Mouse (Mus musculus) lung, postnatal 36 days (tissue): ENCODE results near the gene Gid8.

Experiments
- DNase-seq: peaks from one replicate; pipeline ENCODE4 v3.0.0; 2022; ENCODE audit warnings: mixed read lengths

Gid8 gene

GRCm38 (mm10) chr2:180709923-180710272 lies at the start of gene Gid8, which contains the start of gene Dido1:
TSS of gene Gid8 (plus strand) at chr2:180710117.
TSS of gene Dido1 (minus strand) at chr2:180709999.
- peak; percentile 98 for DNase-seq

DNA sequence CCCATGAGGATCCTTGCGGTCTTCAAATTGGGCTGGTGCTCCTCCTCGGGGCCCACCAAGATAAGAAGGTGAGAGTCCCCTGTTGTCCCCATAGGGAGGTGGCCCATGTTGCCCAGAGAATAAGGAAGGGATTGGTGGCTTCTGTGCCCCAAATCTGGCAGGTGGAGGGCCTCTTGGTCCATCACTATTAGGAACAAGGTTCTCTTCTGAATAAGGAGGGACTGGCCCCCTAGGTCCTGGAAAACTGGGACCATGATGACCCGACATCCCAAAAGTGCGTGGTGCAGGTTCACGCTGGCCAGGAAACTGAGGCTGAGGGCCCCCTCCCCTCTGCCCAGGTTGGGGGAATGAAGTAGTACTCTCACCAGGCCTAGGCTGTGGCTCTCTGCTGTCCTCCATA lies 49.4 kb upstream of the Gid8 start:
- DNase-seq = no peak

GRCm38 (mm10) chr2:180662008-180662407 lies 47.9 kb upstream of the Gid8 start:
- DNase-seq = no peak

DNA sequence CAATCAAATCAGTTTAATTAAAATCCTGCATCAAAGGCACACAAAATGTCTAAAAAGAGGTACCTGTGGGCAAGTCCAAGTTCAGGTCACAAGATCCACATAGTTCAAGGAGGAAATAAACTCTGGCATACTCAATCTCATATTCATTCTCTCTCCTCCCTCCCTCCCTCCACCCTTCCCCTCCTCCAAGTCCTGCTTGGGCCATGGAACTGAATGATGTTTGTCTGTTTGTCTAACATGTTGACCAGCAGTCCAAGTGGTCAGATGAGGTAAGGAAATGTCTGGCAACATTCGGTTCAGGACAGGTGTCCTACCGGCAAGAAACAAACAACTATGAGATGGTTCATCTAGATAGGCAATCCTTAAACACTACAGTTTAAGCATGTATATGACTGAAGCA lies 33.2 kb upstream of the Gid8 start:
- DNase-seq = no peak

DNA sequence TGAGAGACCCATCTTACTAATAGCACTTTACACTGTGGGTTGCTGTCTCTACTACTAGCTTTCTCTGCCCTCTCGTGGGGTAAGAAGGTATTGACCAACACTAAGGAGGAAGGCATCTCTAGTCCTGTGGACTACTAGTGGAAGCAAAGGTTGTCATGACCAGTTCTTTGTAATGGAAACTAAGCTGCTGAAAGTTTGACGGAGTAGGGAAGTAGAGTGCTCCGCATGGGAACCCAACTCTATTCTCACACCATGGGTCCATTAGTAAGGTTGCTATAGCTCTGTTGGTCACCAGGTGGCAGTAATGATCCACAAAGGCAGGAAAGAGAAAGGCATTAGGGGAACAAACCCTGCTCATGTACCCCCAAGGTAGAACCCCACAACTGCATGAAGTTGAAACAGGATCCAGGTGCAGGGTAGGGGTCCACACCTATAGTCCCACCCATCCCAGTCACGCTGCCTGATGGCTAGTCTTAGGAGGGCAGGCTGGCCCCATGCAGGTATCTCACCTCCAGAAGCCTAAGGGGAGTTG lies 31.2 kb upstream of the Gid8 start:
- peak; percentile 85 for DNase-seq

- DNase-seq = no peak
These were observed 28.7 kb upstream of the Gid8 start for GRCm38 (mm10) chr2:180681225-180681624.

- no peak for DNase-seq
These were observed 26.4 kb upstream of the Gid8 start for GRCm38 (mm10) chr2:180683524-180683923.

GRCm38 (mm10) chr2:180684031-180684430 lies 25.9 kb upstream of the Gid8 start:
- no peak for DNase-seq

DNA sequence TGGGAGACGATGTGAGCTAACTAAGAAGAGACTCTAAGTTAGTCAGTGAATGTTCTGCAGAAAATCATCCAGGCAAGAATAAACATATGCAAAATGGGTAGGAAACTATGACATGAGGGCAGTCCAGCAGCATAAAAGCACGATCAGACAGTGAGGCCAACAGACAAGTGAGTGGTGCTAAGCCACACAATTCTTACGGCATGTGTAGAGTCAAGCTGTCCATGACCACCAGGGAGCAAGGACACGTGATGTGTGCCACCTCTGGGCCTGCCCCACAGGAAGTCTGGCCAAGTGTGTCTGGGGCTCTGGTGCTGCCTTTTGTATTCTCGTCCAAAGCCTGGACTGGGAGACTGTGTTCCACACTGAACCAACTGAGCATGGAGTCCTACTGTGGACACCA lies 20.1 kb upstream of the Gid8 start:
- no peak for DNase-seq

- DNase-seq = peak; percentile 48
These were observed 17.3 kb upstream of the Gid8 start for GRCm38 (mm10) chr2:180692630-180693029.

GRCm38 (mm10) chr2:180695176-180695575 lies 14.7 kb upstream of the Gid8 start:
- peak; percentile 34 for DNase-seq

DNA sequence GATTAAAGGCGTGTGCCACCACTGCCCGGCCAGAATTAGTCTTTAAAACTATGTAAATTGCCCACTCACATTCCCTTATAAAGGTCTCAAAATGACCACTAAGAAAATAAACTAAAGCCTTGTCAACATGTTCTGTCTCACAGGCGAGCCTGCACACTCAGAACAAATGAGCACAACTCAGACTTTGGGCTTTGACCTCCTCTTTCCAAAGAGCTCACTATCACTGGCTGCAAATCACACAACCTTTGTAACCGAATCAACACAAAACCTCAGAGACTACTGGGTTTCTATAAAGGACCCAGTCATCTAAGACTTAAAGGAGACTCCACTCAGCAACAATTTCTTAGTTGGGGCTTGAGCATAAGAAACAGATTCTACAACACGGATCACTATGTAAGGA lies 9.5 kb upstream of the Gid8 start:
- DNase-seq = no peak

DNA sequence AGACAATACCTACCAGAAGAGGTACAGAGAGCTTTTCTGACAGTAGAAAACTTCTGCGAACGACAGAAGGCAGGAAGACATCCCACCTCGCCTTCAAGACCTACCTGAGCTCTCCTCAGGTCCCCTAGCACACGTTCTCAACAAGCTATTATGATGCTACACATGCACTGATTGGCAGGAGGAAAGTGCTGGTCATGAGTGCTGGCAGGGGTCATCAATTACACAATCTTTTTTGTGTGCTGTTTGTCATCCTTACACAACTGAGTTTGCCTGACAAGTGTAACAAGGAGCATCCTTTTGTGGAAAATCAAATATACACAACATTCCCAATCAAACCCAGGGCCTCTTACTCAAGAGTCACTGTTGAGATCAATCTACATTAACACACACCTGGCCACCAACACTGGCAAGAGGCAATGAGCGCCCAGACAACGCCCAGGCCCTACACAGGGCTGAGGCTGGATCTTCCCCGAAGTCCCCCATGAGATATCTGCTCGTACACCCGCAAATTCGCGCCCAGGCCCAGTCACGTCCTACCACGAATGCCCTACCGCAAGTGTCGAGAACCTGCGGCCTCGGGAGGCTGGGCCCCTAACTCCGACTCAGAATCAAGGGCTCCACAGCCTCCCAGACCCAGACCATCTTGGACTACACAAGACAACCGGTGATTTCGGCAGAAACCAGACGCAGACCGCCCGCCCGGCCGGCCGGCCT lies 8.7 kb upstream of the Gid8 start:
- DNase-seq = peak; percentile 22

GRCm38 (mm10) chr2:180701767-180702621 lies 7.9 kb upstream of the Gid8 start:
- DNase-seq = peak; percentile 94

DNA sequence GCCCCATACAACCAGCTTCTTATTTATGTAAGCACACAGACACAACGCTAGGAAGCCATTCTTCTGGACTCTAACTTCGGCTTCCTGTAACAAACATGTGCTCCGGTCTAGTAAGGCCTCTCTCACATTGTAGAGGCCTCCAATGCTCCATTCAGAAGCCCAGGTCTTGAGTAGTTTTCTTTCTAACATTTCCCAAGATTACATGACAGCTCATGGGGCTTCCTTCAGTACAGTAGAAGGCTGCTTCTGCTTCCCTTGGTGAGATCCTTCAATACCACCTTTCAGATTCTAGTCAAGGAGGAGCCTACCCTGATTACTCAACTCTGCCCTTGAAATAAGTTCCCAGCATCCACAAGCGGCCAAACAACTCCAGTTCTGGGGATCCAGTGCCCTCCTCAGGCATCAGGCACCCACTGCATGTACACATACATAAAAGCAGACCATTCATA lies 7.2 kb upstream of the Gid8 start:
- DNase-seq = no peak

GRCm38 (mm10) chr2:180703175-180703574 lies 6.7 kb upstream of the Gid8 start:
- DNase-seq = no peak

GRCm38 (mm10) chr2:180703645-180704359 lies 6.1 kb upstream of the Gid8 start:
- DNase-seq = no peak

- DNase-seq = peak; percentile 47
These were observed 5.3 kb upstream of the Gid8 start for GRCm38 (mm10) chr2:180704591-180704990.

- peak; percentile 53 for DNase-seq
These were observed 4.9 kb upstream of the Gid8 start for GRCm38 (mm10) chr2:180705066-180705465.

- no peak for DNase-seq
These were observed 3.9 kb upstream of the Gid8 start for GRCm38 (mm10) chr2:180705975-180706374.

GRCm38 (mm10) chr2:180709023-180709922 lies 644 bp upstream of the Gid8 start:
- DNase-seq = no peak
